Mouse (Mus musculus): ENCODE measurements around the gene Serping1. TPM values are rescaled to one million over a fixed set of nuclear protein-coding genes. Genes with fewer than 3 reads are reported as not detected.

Serping1 gene
- polyA plus RNA-seq, 1 experiment from 2014 or later = 65.4 TPM

DNA sequence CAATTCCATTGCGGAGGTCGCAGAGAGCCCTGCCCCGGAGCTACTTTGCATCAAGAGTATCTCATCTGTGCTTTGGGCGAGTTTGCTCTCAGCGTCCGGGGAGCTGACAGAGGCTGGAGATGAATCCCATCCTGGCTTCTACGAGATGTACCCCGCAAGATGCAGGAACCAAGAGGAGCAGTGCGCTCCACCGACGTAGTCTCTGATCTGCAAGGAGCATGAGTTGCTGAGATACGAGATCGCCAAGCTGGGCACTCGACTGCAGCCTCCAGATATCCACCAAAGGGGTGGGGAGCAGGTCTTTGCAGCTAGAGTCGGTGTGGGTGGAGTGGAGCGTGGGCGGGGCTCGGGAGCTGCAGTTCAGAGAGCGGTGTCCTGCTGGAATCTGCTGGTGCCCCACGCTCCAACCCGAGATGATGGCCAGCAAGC is 23.3 kb upstream of the Serping1 start, which contains the start of gene Ube2l6:
TSS of gene Ube2l6 (plus strand) at position 336 of the 429 bp plus-strand sequence.
- DNase-seq = peak; percentile 80
- no peak for TF ChIP-seq CTCF (IDR thresholded peaks at IDR 0.05; ENCODE audit: low read depth)
- no peaks in the 10 kb centered on the region for H3K36me3 ChIP-seq (ENCODE audit: insufficient read depth)
- no peaks in the 10 kb centered on the region for H3K4me1 ChIP-seq (ENCODE audit: insufficient read depth)
- no peaks in the 10 kb centered on the region for H3K27me3 ChIP-seq (ENCODE audit: insufficient read depth, low read length)
- WGBS = under 1% methylated on average over 21 of the region's 21 CpGs
- H3K4me2 ChIP-seq = peak within 1 kb of the TSS; percentile 97
- ATAC-seq (ENCODE audit: insufficient read depth) = peak; percentile 82
- peak within 1 kb of the TSS; percentile 69 for H3K4me3 ChIP-seq (ENCODE audit: low read depth, low read length)
- no peaks in the 10 kb centered on the region for H3K9me3 ChIP-seq (ENCODE audit: low read depth, low read length)
- H3K27ac ChIP-seq (ENCODE audit: low read depth) = peak within 1 kb of the TSS; percentile 46; the same call in 1 of the 2 replicates
- peak within 1 kb of the TSS; percentile 62 for H3K9ac ChIP-seq

DNA sequence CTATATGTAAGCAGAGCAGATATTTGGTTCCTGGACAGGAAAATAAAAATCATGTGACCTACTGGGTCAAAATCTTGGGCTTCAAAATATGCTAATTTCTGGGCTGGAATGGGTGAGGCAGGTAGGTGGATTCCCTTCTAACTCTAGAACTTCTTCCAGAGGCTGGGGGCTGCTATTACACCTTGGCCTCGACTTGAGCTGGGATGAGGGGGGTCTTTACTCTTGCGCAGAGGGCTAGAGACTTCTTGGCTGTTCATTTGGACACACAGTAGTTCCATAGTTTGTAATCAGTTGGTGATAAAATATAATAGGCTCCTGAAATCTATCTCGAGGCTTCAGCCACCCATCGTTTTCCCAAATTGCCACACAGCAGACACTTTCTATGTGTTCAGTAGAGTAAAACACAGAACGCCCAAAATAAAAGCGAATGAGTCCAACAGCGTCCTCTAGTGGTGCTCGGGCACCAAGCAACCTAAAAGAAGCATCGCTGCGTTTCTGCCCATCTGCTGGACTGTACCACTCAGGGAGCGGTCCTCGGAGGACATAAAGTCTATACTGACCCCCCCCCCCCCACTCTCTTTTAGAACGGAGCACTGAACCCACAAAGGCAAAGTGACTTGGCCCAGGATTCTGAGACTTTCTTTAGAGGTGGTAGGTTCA is 22.7 kb upstream of the Serping1 start:
- no peaks in the 10 kb centered on the region for H3K27me3 ChIP-seq (ENCODE audit: insufficient read depth, low read length)
- peak; percentile 62 for ATAC-seq (ENCODE audit: insufficient read depth)
- H3K4me1 ChIP-seq (ENCODE audit: insufficient read depth) = no peaks in the 10 kb centered on the region
- H3K4me2 ChIP-seq = peak overlapping the region; percentile 97
- peak; percentile 96 for DNase-seq
- no peaks in the 10 kb centered on the region for H3K36me3 ChIP-seq (ENCODE audit: insufficient read depth)
- peak overlapping the region; percentile 69 for H3K4me3 ChIP-seq (ENCODE audit: low read depth, low read length)
- H3K27ac ChIP-seq (ENCODE audit: low read depth) = peak overlapping the region; percentile 0; the same call in 1 of the 2 replicates
- H3K9me3 ChIP-seq (ENCODE audit: low read depth, low read length) = no peaks in the 10 kb centered on the region
- 11% methylated on average over 13 of the region's 13 CpGs for WGBS
- peak overlapping the region; percentile 62 for H3K9ac ChIP-seq
- TF ChIP-seq CTCF (IDR thresholded peaks at IDR 0.05; ENCODE audit: low read depth) = peak; percentile 86

DNA sequence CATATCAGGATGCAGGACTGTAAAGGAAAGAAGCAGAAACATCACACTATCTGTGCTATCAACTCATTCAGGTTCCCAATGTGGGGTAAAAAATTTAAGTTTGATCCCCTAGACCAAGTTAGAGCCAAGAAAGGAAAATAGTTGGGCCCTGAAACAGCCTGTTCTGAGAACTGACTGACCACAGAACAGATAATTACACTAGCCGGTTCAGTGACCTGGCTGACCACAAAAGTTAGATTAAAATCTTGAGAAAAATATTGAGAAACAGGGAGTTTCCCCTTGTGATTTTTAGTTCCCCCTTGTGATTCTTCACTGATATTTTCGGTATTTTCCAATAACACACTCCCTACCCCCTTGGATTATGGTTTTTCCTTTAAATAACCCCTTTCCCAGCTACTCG is 18.6 kb upstream of the Serping1 start:
- no peak for DNase-seq
- no peak overlapping the region for H3K27ac ChIP-seq (ENCODE audit: low read depth)
- WGBS = 87% methylated on average over 3 of the region's 3 CpGs
- no peak overlapping the region for H3K9ac ChIP-seq
- no peak for ATAC-seq (ENCODE audit: insufficient read depth)
- no peak for TF ChIP-seq CTCF (IDR thresholded peaks at IDR 0.05; ENCODE audit: low read depth)
- no peaks in the 10 kb centered on the region for H3K9me3 ChIP-seq (ENCODE audit: low read depth, low read length)
- no peaks in the 10 kb centered on the region for H3K36me3 ChIP-seq (ENCODE audit: insufficient read depth)
- H3K27me3 ChIP-seq (ENCODE audit: insufficient read depth, low read length) = no peaks in the 10 kb centered on the region
- no peak overlapping the region for H3K4me2 ChIP-seq
- no peaks in the 10 kb centered on the region for H3K4me1 ChIP-seq (ENCODE audit: insufficient read depth)
- H3K4me3 ChIP-seq (ENCODE audit: low read depth, low read length) = no peak overlapping the region

DNA sequence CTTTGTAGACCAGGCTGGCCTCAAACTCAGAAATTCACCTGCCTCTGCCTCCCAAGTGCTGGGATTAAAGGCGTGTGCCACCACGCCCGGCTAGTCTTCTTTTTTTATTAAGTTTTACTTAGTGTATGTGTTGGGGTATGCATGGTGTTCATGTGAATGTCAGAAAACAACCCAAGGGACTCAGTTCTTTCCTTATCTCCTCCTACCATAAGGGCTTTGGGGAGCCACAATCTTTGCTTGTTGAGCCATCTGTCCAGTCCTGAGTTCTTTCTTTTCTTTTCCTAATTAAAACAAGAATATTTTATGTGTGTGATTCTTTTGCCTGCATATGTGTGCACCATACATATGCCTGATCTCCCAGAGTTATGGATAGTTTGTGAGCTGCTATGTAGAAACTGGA is 17.9 kb upstream of the Serping1 start:
- H3K9ac ChIP-seq = no peak overlapping the region
- H3K9me3 ChIP-seq (ENCODE audit: low read depth, low read length) = no peaks in the 10 kb centered on the region
- no peaks in the 10 kb centered on the region for H3K36me3 ChIP-seq (ENCODE audit: insufficient read depth)
- 90% methylated on average over 3 of the region's 3 CpGs for WGBS
- H3K27me3 ChIP-seq (ENCODE audit: insufficient read depth, low read length) = no peaks in the 10 kb centered on the region
- no peak overlapping the region for H3K4me2 ChIP-seq
- TF ChIP-seq CTCF (IDR thresholded peaks at IDR 0.05; ENCODE audit: low read depth) = no peak
- H3K4me3 ChIP-seq (ENCODE audit: low read depth, low read length) = no peak overlapping the region
- no peak for ATAC-seq (ENCODE audit: insufficient read depth)
- no peak overlapping the region for H3K27ac ChIP-seq (ENCODE audit: low read depth)
- no peaks in the 10 kb centered on the region for H3K4me1 ChIP-seq (ENCODE audit: insufficient read depth)
- no peak for DNase-seq

DNA sequence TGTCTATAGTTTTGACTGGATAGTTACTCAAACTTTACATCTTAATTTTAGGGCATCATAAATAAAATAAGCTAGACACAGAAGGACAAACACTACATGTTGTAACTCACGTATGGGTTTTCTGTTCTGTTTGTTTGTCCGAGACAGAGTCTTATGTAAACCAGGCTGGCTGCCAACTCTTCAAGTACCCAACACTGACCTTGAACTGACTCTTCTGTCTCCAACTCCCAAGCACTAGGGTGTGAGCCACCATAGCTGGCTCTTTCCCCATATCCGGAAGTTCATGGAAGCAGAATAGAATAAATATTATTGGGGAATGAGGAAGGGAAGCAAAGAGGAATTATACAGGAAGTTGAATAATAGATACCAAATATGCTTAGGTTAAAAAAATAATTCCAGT is 17.3 kb upstream of the Serping1 start:
- H3K9me3 ChIP-seq (ENCODE audit: low read depth, low read length) = no peaks in the 10 kb centered on the region
- H3K4me3 ChIP-seq (ENCODE audit: low read depth, low read length) = no peak overlapping the region
- TF ChIP-seq CTCF (IDR thresholded peaks at IDR 0.05; ENCODE audit: low read depth) = no peak
- H3K9ac ChIP-seq = no peak overlapping the region
- DNase-seq = peak; percentile 72
- H3K4me1 ChIP-seq (ENCODE audit: insufficient read depth) = no peaks in the 10 kb centered on the region
- H3K27me3 ChIP-seq (ENCODE audit: insufficient read depth, low read length) = no peaks in the 10 kb centered on the region
- no peak for ATAC-seq (ENCODE audit: insufficient read depth)
- 45% methylated on average over 3 of the region's 3 CpGs for WGBS
- H3K36me3 ChIP-seq (ENCODE audit: insufficient read depth) = no peaks in the 10 kb centered on the region
- H3K4me2 ChIP-seq = no peak overlapping the region
- no peak overlapping the region for H3K27ac ChIP-seq (ENCODE audit: low read depth)

DNA sequence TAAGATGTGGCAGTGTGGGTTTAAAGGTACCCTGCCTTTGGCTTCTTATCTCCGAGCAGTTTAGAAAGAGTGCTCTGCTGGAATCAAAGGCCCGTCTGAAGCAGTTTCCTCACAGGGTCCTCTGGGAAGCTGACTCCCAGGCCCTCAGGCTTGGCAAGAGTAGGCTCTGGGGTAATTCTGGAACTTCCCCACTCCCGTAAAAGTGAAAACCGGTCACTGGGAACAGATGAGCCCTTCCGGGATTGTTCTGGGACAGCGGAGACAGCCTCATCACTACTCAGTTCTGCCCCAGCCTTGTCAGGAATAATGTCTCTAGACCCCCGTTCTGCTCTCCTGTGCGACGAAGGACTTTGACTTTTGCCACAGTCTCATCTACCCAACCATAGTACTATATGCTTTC is 15.2 kb upstream of the Serping1 start:
- H3K27ac ChIP-seq (ENCODE audit: low read depth) = no peak overlapping the region
- H3K4me2 ChIP-seq = no peak overlapping the region
- 52% methylated on average over 9 of the region's 9 CpGs for WGBS
- no peaks in the 10 kb centered on the region for H3K36me3 ChIP-seq (ENCODE audit: insufficient read depth)
- no peak overlapping the region for H3K4me3 ChIP-seq (ENCODE audit: low read depth, low read length)
- no peaks in the 10 kb centered on the region for H3K9me3 ChIP-seq (ENCODE audit: low read depth, low read length)
- no peak for ATAC-seq (ENCODE audit: insufficient read depth)
- H3K9ac ChIP-seq = no peak overlapping the region
- DNase-seq = no peak
- H3K4me1 ChIP-seq (ENCODE audit: insufficient read depth) = no peaks in the 10 kb centered on the region
- H3K27me3 ChIP-seq (ENCODE audit: insufficient read depth, low read length) = no peaks in the 10 kb centered on the region
- TF ChIP-seq CTCF (IDR thresholded peaks at IDR 0.05; ENCODE audit: low read depth) = no peak

DNA sequence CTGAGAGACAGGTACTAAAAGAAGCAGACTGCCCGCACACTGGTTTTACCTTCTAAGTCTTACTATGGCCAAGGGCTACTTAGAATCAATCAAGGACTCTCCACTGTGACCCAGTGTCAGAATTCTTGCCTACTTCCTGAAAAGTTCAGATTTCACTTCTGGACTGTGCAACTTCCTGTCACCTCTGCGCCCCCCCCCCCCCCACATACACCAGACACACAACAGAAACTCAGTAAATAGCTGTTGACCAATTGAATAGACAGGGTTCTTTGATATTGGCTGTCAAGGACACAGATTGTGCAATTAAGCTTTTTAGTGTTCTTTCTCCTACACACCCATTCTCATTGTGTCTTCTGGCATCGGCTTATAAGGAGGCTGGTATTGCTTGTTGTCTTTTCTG is 13.1 kb upstream of the Serping1 start:
- WGBS = 63% methylated on average over 3 of the region's 3 CpGs
- ATAC-seq (ENCODE audit: insufficient read depth) = no peak
- no peak for TF ChIP-seq CTCF (IDR thresholded peaks at IDR 0.05; ENCODE audit: low read depth)
- no peak overlapping the region for H3K4me3 ChIP-seq (ENCODE audit: low read depth, low read length)
- no peak overlapping the region for H3K9ac ChIP-seq
- no peaks in the 10 kb centered on the region for H3K27me3 ChIP-seq (ENCODE audit: insufficient read depth, low read length)
- no peaks in the 10 kb centered on the region for H3K36me3 ChIP-seq (ENCODE audit: insufficient read depth)
- no peaks in the 10 kb centered on the region for H3K9me3 ChIP-seq (ENCODE audit: low read depth, low read length)
- DNase-seq = no peak
- H3K4me1 ChIP-seq (ENCODE audit: insufficient read depth) = no peaks in the 10 kb centered on the region
- no peak overlapping the region for H3K27ac ChIP-seq (ENCODE audit: low read depth)
- H3K4me2 ChIP-seq = no peak overlapping the region

Data from lung, embryonic 14.5 days (tissue).